Mouse (Mus musculus) stomach, postnatal 0 days (tissue): ENCODE results near the gene Olfr1264. TPM values are rescaled to one million over a fixed set of nuclear protein-coding genes. Genes with fewer than 3 reads are reported as not detected.

ENCODE experiments used
- ATAC-seq: fragments of 200-750 bp; cut with Nextera tagmentation; 2 replicates; pipeline ENCODE4 v1.8.0; 2017; ENCODE audit not compliant: low FRiP score, low TSS enrichment
- DNase-seq: peaks from one replicate; pipeline ENCODE4 v3.0.0-alpha.2; 2016; ENCODE audit warnings: low spot score
- H3K27ac ChIP-seq: fragments of 300-500 bp; sonication (generic); replicated peaks from 2 replicates; pipeline ENCODE4 v1.5.1; 2014; ENCODE audit warnings: mild to moderate bottlenecking, control low read depth
- H3K27me3 ChIP-seq: fragments of 300-500 bp; sonication (generic); 2 replicates; pipeline ENCODE4 v1.6.1; 2014; ENCODE audit warnings: low read length; ENCODE audit not compliant: control insufficient read depth, insufficient read depth
- H3K36me3 ChIP-seq: fragments of 300-500 bp; sonication (generic); 2 replicates; pipeline ENCODE4 v1.6.1; 2014; ENCODE audit warnings: low read length, mixed read lengths; ENCODE audit not compliant: control insufficient read depth, insufficient read depth
- H3K4me1 ChIP-seq: fragments of 300-500 bp; sonication (generic); replicated peaks from 2 replicates; pipeline ENCODE4 v1.6.1; 2014; ENCODE audit warnings: antibody characterized with exemption; ENCODE audit not compliant: control insufficient read depth, insufficient read depth
- H3K4me2 ChIP-seq: fragments of 300-500 bp; sonication (generic); replicated peaks from 2 replicates; pipeline ENCODE4 v1.6.1; 2014; ENCODE audit warnings: low read depth, mild to moderate bottlenecking, control low read depth, moderate library complexity
- H3K4me3 ChIP-seq: fragments of 300-500 bp; sonication (generic); 2 replicates; pipeline ENCODE4 v1.5.1; 2014; ENCODE audit warnings: low read depth, low read length, control low read depth
- H3K9ac ChIP-seq: fragments of 300-500 bp; sonication (generic); 2 replicates; pipeline ENCODE4 v1.6.1; 2014; ENCODE audit warnings: mild to moderate bottlenecking, low read length, control low read depth, mixed read lengths
- H3K9me3 ChIP-seq: fragments of 300-500 bp; sonication (generic); 2 replicates; pipeline ENCODE4 v1.6.1; 2016; ENCODE audit warnings: low read length; ENCODE audit not compliant: control insufficient read depth
- CTCF ChIP-seq: IDR thresholded peaks from 2 replicates; pipeline ENCODE4 v1.5.1; 2016; ENCODE audit warnings: antibody characterized with exemption, low read depth, mild to moderate bottlenecking, moderate library complexity
- EP300 ChIP-seq: optimal IDR thresholded peaks from 2 replicates; pipeline ENCODE3; 2016; ENCODE audit warnings: antibody characterized with exemption
- WGBS: fragments of 180-500 bp; shearing (Covaris S2); extraction: QIAGEN DNeasy Blood & Tissue Kit; methylation state at CpG from one replicate; pipeline ENCODE4 v1.1.7; 2014; 5-methylcytosine and 5-hydroxymethylcytosine counted together
- polyA plus RNA-seq: library from polyadenylated mRNA; unstranded; fragments of >200 nt; fragmentation: Nextera tagmentation; extraction: Ambion mirVana; gene quantifications from 2 replicates; pipeline ENCODE4 v1.2.1, GENCODE M21; 2015

Gene Olfr1264
- polyA plus RNA-seq, 1 experiment from 2014 or later, result not detected

- DNase-seq (no peak), ATAC-seq (no peak)
- Histone ChIP-seq H3K9me3 (no peaks in the 10 kb centered on the region), H3K27ac (no peak within 1 kb of the TSS), H3K27me3 (no peaks in the 10 kb centered on the region), H3K4me1 (no peaks in the 10 kb centered on the region), H3K4me2 (no peak within 1 kb of the TSS), H3K36me3 (no peaks in the 10 kb centered on the region), H3K9ac (no peak within 1 kb of the TSS), H3K4me3 (no peak within 1 kb of the TSS)
- TF ChIP-seq EP300, result no peak
- TF ChIP-seq CTCF, result no peak
These were observed 34.5 kb downstream of the Olfr1264 start, which contains the start of gene Olfr1261 for GRCm38 (mm10) chr2:89990921-89991320. Gene Olfr1261, plus strand, starts transcription at chr2:89991221.

- WGBS, result 90% methylated on average over 2 of the region's 2 CpGs
- TF ChIP-seq EP300 (no peak), CTCF (no peak)
- ATAC-seq (no peak), DNase-seq (no peak)
- Histone ChIP-seq H3K4me3 (no peak overlapping the region), H3K9me3 (no peaks in the 10 kb centered on the region), H3K9ac (no peak overlapping the region), H3K4me1 (no peaks in the 10 kb centered on the region), H3K27me3 (no peaks in the 10 kb centered on the region), H3K4me2 (no peak overlapping the region), H3K36me3 (no peaks in the 10 kb centered on the region), H3K27ac (no peak overlapping the region)
These were observed 47.7 kb downstream of the Olfr1264 start for GRCm38 (mm10) chr2:89977709-89978108.

- H3K9ac ChIP-seq, result no peak within 1 kb of the TSS
- no peak within 1 kb of the TSS for H3K4me3 ChIP-seq
- no peaks in the 10 kb centered on the region for H3K36me3 ChIP-seq
- WGBS, result 36% methylated on average over 2 of the region's 2 CpGs
- no peak for ATAC-seq
- H3K27ac ChIP-seq, result no peak within 1 kb of the TSS
- no peak within 1 kb of the TSS for H3K4me2 ChIP-seq
- H3K27me3 ChIP-seq, result no peaks in the 10 kb centered on the region
- TF ChIP-seq CTCF (no peak), EP300 (no peak)
- no peaks in the 10 kb centered on the region for H3K4me1 ChIP-seq
- DNase-seq, result no peak
- no peaks in the 10 kb centered on the region for H3K9me3 ChIP-seq
These were observed 51.2 kb downstream of the Olfr1264 start, which contains the start of gene Olfr1260 for GRCm38 (mm10) chr2:89974184-89974583. Gene Olfr1260, plus strand, starts transcription at chr2:89974340.

Other genes starting within 250 kb of the Olfr1264 start
- not detected in 2 replicates for gene Olfr1254, start 232.0 kb downstream of the Olfr1264 start, polyA plus RNA-seq
- not detected in 2 replicates for gene Olfr1255, start 213.5 kb downstream of the Olfr1264 start, polyA plus RNA-seq
- not detected in 2 replicates for gene Olfr1256, start 184.0 kb downstream of the Olfr1264 start, polyA plus RNA-seq
- not detected in 2 replicates for gene Olfr48, start 177.4 kb downstream of the Olfr1264 start, polyA plus RNA-seq
- not detected in 2 replicates for gene Olfr1257, start 147.1 kb downstream of the Olfr1264 start, polyA plus RNA-seq
- gene Olfr1258, start 98.3 kb downstream of the Olfr1264 start, polyA plus RNA-seq, result not detected in 2 replicates
- 0.02 TPM in 1 of 2 replicates, not detected in the other for gene Olfr1259, start 76.9 kb downstream of the Olfr1264 start, polyA plus RNA-seq
- not detected in 2 replicates for gene Olfr1260, start 51.2 kb downstream of the Olfr1264 start, polyA plus RNA-seq
- gene Olfr1261, start 34.4 kb downstream of the Olfr1264 start, polyA plus RNA-seq, result not detected in 2 replicates
- 0.02 TPM in 1 of 2 replicates, not detected in the other for gene Olfr1262, start 25.4 kb downstream of the Olfr1264 start, polyA plus RNA-seq
- not detected in 2 replicates for gene Olfr1263, start 13.4 kb downstream of the Olfr1264 start, polyA plus RNA-seq
- 0.04 TPM in 1 of 2 replicates, not detected in the other for gene Olfr1265, start 9.8 kb upstream of the Olfr1264 start, polyA plus RNA-seq
- gene Olfr140, start 38.0 kb upstream of the Olfr1264 start, polyA plus RNA-seq, result not detected in 2 replicates
- gene Olfr1269, start 95.8 kb upstream of the Olfr1264 start, polyA plus RNA-seq, result not detected in 2 replicates
- not detected in 2 replicates for gene Olfr32, start 116.7 kb upstream of the Olfr1264 start, polyA plus RNA-seq
- not detected in 2 replicates for gene Olfr1270, start 127.5 kb upstream of the Olfr1264 start, polyA plus RNA-seq
- not detected in 2 replicates for gene Olfr1506, start 198.9 kb upstream of the Olfr1264 start, polyA plus RNA-seq
- not detected in 2 replicates for gene Olfr142, start 232.0 kb upstream of the Olfr1264 start, polyA plus RNA-seq
- gene Olfr1271, start 245.5 kb upstream of the Olfr1264 start, polyA plus RNA-seq, result 0.04 TPM in 1 of 2 replicates, not detected in the other